Mouse (Mus musculus) inflammation-experienced regulatory T-cells, adult 16 weeks (primary cell): ENCODE results near the gene Gstt1. TPM values are rescaled to one million over a fixed set of nuclear protein-coding genes. Genes with fewer than 3 reads are reported as not detected.

Experiments
- polyA plus RNA-seq: library from polyadenylated mRNA; unstranded; fragments of 100-300 nt; shearing (Covaris generic); gene quantifications from one replicate; pipeline ENCODE4 v1.2.1, GENCODE M21; 2017

The Gstt1 gene
- 0.66 TPM for polyA plus RNA-seq

GRCm38 (mm10) chr10:75798176-75798696, at the start of gene Gstt1:
Gene Gstt1, minus strand, starts transcription at chr10:75798584.

GRCm38 (mm10) chr10:75837248-75837759, 38.9 kb upstream of the Gstt1 start, which contains the start of gene Gstt2:
Gene Gstt2, minus strand, starts transcription at chr10:75837424.

GRCm38 (mm10) chr10:75822443-75822842, 24.1 kb upstream of the Gstt1 start, which contains the start of gene Gstt4:
Gene Gstt4, minus strand, starts transcription at chr10:75822543.

DNA sequence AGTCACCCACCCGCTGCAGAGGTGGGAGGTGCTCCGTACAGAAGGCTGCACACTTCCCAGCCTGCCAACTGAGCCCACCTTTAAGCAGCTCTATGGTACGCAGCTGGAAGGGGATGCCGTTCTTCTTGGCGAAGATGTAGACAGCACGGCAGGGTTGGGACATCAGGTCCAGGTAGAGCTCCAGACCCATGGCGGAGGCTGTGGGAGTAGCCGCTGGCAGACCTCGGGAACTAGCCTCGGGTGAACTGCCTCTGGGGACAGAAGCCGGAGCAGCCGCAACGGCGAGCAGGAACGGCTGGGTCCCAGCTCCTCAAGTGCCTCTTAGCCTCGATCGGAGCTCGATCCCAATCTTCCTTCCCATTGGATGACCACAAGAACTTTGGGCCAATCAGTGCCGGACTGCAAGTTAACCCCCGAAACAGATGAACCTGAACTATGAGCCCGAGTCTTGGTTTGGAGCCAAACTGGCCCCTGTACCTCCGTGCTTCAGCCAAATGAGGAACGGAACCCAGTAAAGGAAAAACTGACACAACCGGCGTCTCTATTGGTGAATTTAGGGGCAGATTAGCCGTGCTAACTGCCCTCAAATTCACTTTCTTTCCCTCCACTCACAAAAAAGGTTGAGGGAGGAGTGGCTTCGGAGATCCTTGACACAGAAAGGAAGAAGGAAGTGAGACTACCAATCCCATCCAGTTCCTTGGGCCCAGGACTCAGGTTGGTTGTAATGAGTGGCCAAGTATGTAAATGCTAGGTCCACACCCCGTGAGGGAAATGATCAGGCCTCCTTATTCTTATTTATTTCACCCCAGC, 17.4 kb downstream of the Gstt1 start, which contains the start of the genes Gm20441 and Gstt3:
Gene Gm20441 (minus strand): TSS at position 186 of the 810 bp plus-strand sequence.
Gene Gstt3 (minus strand): TSS at position 646 of the 810 bp plus-strand sequence.

DNA sequence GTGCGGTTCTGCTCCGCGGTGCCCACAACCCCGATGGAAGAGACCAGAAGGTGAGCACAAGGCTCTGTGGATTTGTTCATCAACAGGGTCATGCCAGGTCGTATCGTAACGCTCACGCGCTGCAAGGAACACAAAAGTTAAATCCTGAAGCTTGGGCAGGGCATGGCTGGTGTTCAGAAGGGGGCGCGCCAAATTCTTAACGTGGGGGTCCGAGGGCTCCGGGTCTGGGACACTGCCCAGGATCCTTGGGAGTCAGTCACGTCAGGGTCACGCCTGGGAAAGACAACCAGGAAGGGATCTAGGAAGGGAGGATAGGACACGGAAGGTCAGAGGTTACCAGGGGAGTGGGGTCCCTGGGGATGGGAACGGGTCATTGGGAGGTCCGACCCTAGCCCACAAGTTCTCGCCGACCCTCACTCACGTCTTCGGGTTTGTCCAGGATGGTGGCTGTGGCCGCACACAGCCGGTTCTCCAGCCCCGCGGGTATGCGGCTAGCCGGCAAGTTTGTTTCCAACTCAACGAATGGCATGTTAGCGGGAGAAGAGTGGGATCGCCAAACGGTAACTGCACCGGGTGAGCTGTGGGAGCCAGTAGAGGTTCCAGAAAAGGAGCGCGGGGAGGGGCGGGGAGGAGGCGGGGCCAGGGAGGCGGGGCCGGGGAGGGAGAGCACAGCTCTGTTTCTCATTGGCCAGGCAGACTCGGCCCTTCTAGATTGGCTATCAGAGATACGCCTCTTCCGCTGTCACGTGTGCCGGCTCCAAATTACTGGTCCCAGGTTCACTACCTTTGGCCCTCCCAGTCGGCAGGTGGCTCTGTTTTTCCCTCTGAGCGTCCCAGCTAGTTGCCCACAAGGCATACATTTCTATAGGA, 25.4 kb downstream of the Gstt1 start, which contains the start of gene Ddt:
Gene Ddt (minus strand): TSS at position 620 of the 870 bp plus-strand sequence.

GRCm38 (mm10) chr10:75763682-75764518, 34.5 kb downstream of the Gstt1 start, which contains the start of gene Cabin1:
Gene Cabin1, minus strand, starts transcription at chr10:75764341.

Other genes with a start within 250 kb of the Gstt1 start
- 0.09 TPM for gene Lrrc75b, start 238.3 kb downstream of the Gstt1 start, polyA plus RNA-seq
- gene Ggt1, start 237.0 kb downstream of the Gstt1 start, polyA plus RNA-seq, result 1.9 TPM
- gene Ggt5, start 209.2 kb downstream of the Gstt1 start, polyA plus RNA-seq, result 1.3 TPM
- gene Susd2, start 154.6 kb downstream of the Gstt1 start, polyA plus RNA-seq, result 34.6 TPM
- 65.0 TPM for gene Cabin1, start 34.2 kb downstream of the Gstt1 start, polyA plus RNA-seq
- gene Ddt, start 25.2 kb downstream of the Gstt1 start, polyA plus RNA-seq, result 77.2 TPM
- not detected for gene Gm20441, start 17.6 kb downstream of the Gstt1 start, polyA plus RNA-seq
- gene Gstt3, start 17.2 kb downstream of the Gstt1 start, polyA plus RNA-seq, result 13.3 TPM
- gene Gstt4, start 24.0 kb upstream of the Gstt1 start, polyA plus RNA-seq, result not detected
- 70.0 TPM for gene Gstt2, start 38.8 kb upstream of the Gstt1 start, polyA plus RNA-seq
- 618 TPM for gene Mif, start 61.7 kb upstream of the Gstt1 start, polyA plus RNA-seq
- 2.0 TPM for gene Derl3, start 94.8 kb upstream of the Gstt1 start, polyA plus RNA-seq
- 112 TPM for gene Smarcb1, start 123.0 kb upstream of the Gstt1 start, polyA plus RNA-seq
- gene Chchd10, start 134.5 kb upstream of the Gstt1 start, polyA plus RNA-seq, result 58.8 TPM
- gene Mmp11, start 137.9 kb upstream of the Gstt1 start, polyA plus RNA-seq, result 10.4 TPM
- gene Gm867, start 142.1 kb upstream of the Gstt1 start, polyA plus RNA-seq, result not detected
- gene Vpreb3, start 144.5 kb upstream of the Gstt1 start, polyA plus RNA-seq, result 0.98 TPM
- 1.9 TPM for gene Gm5134, start 155.9 kb upstream of the Gstt1 start, polyA plus RNA-seq
- 40.4 TPM for gene Zfp280b, start 234.1 kb upstream of the Gstt1 start, polyA plus RNA-seq